Mouse (Mus musculus) neural tube, embryonic 12.5 days (tissue): ENCODE results near the gene Nolc1. TPM values are rescaled to one million over a fixed set of nuclear protein-coding genes. Genes with fewer than 3 reads are reported as not detected.

Experiments used
- ATAC-seq: fragments of 200-750 bp; cut with Nextera tagmentation; 2 replicates; pipeline ENCODE4 v1.8.0; 2017; ENCODE audit warnings: low read depth, mild to moderate bottlenecking, moderate TSS enrichment, moderate library complexity; ENCODE audit not compliant: low FRiP score
- H3K27ac ChIP-seq: fragments of 300-500 bp; sonication (generic); 2 replicates; pipeline ENCODE4 v1.5.1; 2016
- H3K27me3 ChIP-seq: fragments of 300-500 bp; sonication (generic); replicated peaks from 2 replicates; pipeline ENCODE4 v1.6.1; 2016; ENCODE audit warnings: mild to moderate bottlenecking
- H3K36me3 ChIP-seq: fragments of 300-500 bp; sonication (generic); 2 replicates; pipeline ENCODE4 v1.6.1; 2016; ENCODE audit warnings: mild to moderate bottlenecking
- H3K4me1 ChIP-seq: fragments of 300-500 bp; sonication (generic); 2 replicates; pipeline ENCODE4 v1.6.1; 2016
- H3K4me2 ChIP-seq: fragments of 300-500 bp; sonication (generic); replicated peaks from 2 replicates; pipeline ENCODE4 v1.6.1; 2016; ENCODE audit warnings: mild to moderate bottlenecking
- H3K4me3 ChIP-seq: fragments of 300-500 bp; sonication (generic); 2 replicates; pipeline ENCODE4 v1.5.1; 2016
- H3K9ac ChIP-seq: fragments of 300-500 bp; sonication (generic); 2 replicates; pipeline ENCODE4 v1.6.1; 2016; ENCODE audit warnings: mild to moderate bottlenecking
- H3K9me3 ChIP-seq: fragments of 300-500 bp; sonication (generic); 2 replicates; pipeline ENCODE4 v1.6.1; 2016; ENCODE audit warnings: mild to moderate bottlenecking
- WGBS: fragments of 180-500 bp; shearing (Covaris S2); methylation state at CpG from one replicate; pipeline ENCODE4 v1.1.7; 2016; 5-methylcytosine and 5-hydroxymethylcytosine counted together
- polyA plus RNA-seq: library from polyadenylated mRNA; unstranded; fragments of >200 nt; fragmentation: Nextera tagmentation; extraction: Ambion mirVana; gene quantifications from 2 replicates; pipeline ENCODE4 v1.2.1, GENCODE M21; 2016

Nolc1 gene
- polyA plus RNA-seq, 1 experiment from 2014 or later: 94.9 TPM

DNA sequence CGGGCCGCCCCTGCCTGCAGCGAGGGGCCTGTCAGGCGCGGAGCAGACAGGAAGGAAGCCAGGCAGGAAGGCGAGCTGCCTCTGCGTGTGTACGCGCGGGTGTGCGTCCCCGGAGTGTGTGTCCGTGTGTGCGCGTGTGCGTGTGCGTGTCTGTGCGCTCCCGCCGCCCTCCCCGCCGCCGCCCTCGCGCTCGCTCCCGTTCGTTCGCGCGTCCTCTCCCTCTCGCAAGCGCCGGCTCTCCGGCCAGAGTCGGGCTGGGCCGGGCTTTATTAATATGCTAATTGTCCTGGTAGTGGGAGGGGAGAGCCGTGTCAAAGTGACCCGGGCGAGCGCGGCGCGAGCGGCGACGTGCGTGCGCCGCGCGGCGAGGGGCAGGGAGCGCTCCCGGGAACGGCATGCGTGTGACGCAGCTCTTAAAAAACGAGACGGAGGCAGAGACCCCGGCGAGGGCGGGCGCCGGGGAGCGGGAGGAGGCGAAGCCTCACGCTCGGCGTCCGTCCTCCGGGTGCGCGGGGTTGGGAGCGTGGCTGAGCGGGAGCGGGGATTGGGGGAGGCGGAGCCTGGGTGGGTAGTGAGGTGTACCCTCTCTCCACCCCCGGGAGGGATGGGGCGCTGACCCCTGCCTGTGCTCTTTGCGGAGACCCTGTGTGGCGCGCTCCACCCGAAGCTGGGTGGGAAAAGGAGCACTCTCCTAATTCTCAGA is 30.5 kb upstream of the Nolc1 start, which contains the start of gene Ldb1:
Gene Ldb1, minus strand, starts transcription at position 222 of the 703 bp plus-strand sequence.
- Histone ChIP-seq H3K27me3 (no peaks in the 10 kb centered on the region), H3K9ac (peak within 1 kb of the TSS; percentile 97), H3K4me3 (peak within 1 kb of the TSS; percentile 94), H3K9me3 (no peaks in the 10 kb centered on the region), H3K4me1 (peaks cover 49% of the 10 kb centered on the region), H3K4me2 (peak within 1 kb of the TSS; percentile 92), H3K27ac (peak within 1 kb of the TSS; percentile 97), H3K36me3 (no peaks in the 10 kb centered on the region)
- WGBS: under 1% methylated on average over 83 of the region's 84 CpGs
- peak; percentile 51 for ATAC-seq

DNA sequence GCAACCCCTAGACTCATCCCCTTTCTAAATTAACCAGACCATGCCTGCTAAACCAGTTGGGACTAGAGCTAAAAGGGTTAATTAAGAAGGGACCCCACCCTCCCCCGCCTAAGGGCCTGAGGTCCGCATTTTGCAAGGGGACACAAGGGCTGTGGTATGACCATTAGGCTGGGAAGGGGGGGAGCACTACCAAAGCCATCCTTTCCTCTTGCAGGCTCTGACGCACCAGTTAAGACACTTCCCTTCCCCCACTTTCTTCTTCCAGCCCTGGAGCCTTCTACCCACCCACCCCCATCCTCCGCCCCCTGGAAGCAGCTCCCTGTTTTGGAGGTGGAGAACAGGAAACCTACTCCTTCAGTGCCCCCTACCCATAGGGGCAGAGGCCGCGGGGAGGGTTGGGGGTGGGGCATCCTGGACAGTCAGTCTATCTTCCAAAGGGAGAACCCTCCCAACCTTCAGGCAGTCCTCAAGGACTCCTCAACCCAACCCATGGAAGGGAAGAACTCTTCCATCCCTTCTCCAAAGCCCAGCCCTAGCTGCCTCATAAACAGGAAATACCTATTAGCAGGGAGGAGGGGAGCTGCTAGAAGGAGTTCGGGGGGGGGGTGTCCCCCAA is 29.9 kb upstream of the Nolc1 start:
- Histone ChIP-seq H3K4me3 (peak overlapping the region; percentile 94), H3K4me1 (peaks cover 42% of the 10 kb centered on the region), H3K27ac (peak overlapping the region; percentile 97), H3K36me3 (no peaks in the 10 kb centered on the region), H3K27me3 (no peaks in the 10 kb centered on the region), H3K9me3 (no peaks in the 10 kb centered on the region), H3K4me2 (peak overlapping the region; percentile 92), H3K9ac (peak overlapping the region; percentile 97)
- peak; percentile 14; the same call in 1 of the 2 replicates for ATAC-seq
- 1% methylated on average over 7 of the region's 7 CpGs for WGBS

DNA sequence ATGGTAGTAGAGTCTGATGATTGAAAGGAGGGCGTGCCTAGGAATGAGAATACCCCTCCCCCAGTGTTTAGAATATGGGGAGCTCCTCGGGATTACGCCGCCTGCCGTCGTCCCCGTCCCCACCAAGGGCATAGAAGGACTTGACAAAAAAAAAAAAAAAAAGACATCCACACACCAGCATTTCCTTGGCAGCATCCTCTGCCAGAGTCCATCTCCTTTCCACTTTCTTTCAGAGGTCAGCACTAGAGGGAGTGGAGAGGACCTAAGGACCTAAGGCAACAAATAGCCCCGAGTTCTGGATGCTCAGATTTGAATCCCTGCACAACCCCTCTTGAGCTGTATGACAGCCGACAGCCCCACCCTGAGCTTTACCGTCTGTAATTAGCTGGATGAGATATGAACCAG is 29.0 kb upstream of the Nolc1 start:
- Histone ChIP-seq H3K4me3 (no peak overlapping the region), H3K9ac (no peak overlapping the region), H3K36me3 (no peaks in the 10 kb centered on the region), H3K9me3 (no peaks in the 10 kb centered on the region), H3K4me2 (peak overlapping the region; percentile 92; the same call in 1 of the 2 replicates), H3K27me3 (no peaks in the 10 kb centered on the region), H3K4me1 (peaks cover 34% of the 10 kb centered on the region), H3K27ac (no peak overlapping the region)
- WGBS: 9% methylated on average over 10 of the region's 10 CpGs
- no peak for ATAC-seq

DNA sequence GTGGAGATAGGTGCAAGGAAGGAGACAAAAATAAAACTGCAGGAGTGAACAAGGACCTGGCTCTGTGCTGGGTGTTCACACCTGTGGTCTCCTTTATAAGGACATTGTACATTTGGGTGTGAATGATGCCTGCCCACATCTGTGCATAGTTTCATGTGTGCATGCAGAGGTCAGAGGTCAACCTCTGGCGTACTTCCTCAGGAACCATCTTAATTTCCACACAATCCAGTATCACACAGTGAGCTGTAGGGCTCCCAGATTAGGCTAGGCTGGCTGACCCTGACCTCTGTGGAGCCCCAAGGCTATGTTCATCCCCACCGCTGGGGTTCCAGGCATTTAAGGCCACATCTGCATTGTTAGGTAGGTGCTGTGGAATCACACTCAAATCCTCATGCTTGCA is 28.2 kb upstream of the Nolc1 start:
- ATAC-seq: no peak
- Histone ChIP-seq H3K27ac (no peak overlapping the region), H3K9ac (no peak overlapping the region), H3K27me3 (no peaks in the 10 kb centered on the region), H3K4me3 (no peak overlapping the region), H3K4me2 (no peak overlapping the region), H3K9me3 (no peaks in the 10 kb centered on the region), H3K4me1 (peaks cover 28% of the 10 kb centered on the region), H3K36me3 (no peaks in the 10 kb centered on the region)
- 67% methylated on average over 2 of the region's 2 CpGs for WGBS

DNA sequence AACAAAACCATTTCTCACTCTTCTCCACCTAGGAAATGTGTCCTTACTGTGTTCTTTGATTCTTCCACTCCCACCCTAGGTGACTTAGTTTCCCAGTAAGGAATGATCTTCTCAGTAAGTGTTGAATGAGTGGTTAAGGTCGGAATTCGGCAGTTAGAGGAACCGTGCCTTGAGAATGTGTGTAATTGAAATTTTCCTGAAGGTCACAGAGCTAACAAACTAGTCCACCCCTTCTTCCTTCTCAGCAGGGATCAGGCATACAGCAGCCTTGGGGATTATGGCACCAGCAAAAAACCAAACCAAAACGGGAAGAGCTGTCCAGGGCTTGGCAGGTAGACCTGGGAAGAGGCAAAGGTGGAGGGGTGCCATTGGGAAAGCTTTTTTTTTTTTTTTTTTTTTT is 26.5 kb upstream of the Nolc1 start:
- Histone ChIP-seq H3K36me3 (no peaks in the 10 kb centered on the region), H3K4me2 (no peak overlapping the region), H3K4me3 (no peak overlapping the region), H3K4me1 (peaks cover 11% of the 10 kb centered on the region), H3K9ac (no peak overlapping the region), H3K27me3 (no peaks in the 10 kb centered on the region), H3K27ac (no peak overlapping the region), H3K9me3 (no peaks in the 10 kb centered on the region)
- no peak for ATAC-seq
- WGBS: 67% methylated on average over 4 of the region's 4 CpGs

DNA sequence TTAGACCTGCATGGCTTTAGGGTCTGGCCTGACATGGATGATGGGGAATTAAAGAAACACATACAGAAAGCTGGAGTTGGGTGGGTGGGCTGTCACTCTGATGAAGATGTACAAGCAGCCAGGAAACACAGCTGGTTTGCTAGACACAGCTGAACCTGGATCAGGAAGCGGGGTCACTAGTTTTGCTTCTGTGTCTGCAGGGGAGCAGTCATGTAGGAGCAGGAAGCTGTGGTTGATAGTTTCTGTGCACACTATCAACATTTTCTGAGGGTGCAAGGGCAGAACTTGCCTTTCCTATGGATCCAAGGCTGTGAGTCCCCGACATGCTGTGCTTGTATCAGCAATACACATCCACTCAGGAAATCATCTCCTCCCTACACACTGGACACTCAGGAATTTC is 25.2 kb upstream of the Nolc1 start:
- H3K4me2 ChIP-seq: no peak overlapping the region
- no peak overlapping the region for H3K9ac ChIP-seq
- H3K4me1 ChIP-seq: peaks cover 8% of the 10 kb centered on the region
- no peak for ATAC-seq
- H3K27ac ChIP-seq: no peak overlapping the region
- WGBS: 82% methylated on average over 2 of the region's 2 CpGs
- no peaks in the 10 kb centered on the region for H3K9me3 ChIP-seq
- no peaks in the 10 kb centered on the region for H3K36me3 ChIP-seq
- H3K27me3 ChIP-seq: no peaks in the 10 kb centered on the region
- H3K4me3 ChIP-seq: no peak overlapping the region

DNA sequence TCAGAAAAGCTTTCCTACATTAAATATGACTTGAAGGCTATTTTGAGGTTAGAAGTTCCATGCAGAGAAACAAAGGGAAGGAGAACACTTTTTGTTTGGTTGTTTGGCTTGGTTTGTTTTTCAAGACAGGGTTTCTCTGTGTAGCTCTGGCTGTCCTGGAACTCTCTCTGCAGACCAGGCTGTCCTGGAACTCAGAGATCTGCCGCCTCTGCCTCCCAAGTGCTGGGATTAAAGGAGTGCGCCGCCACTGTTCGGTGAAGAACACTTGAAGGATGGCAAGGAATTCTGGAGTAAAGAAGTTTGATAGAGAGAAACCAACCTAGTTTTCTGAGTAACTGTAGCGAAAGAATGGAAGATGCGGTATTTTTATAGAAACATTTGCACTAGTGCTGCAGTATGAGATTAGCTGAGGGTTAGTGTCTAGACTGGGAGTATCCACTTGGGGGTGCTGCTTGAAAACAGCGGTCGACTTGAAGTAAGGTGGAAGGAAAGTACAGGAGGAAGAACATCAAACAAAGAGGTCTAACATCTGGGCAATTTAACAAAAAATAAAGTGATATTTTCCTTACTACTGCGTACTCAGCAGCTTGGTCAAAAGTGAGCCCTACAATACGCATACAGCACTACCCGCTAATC is 19.8 kb upstream of the Nolc1 start:
- Histone ChIP-seq H3K27me3 (no peaks in the 10 kb centered on the region), H3K9ac (no peak overlapping the region), H3K9me3 (no peaks in the 10 kb centered on the region), H3K4me2 (peak overlapping the region; percentile 90), H3K4me1 (peaks cover 14% of the 10 kb centered on the region), H3K27ac (no peak overlapping the region), H3K36me3 (no peaks in the 10 kb centered on the region), H3K4me3 (peak overlapping the region; percentile 85)
- peak; percentile 78 for ATAC-seq
- WGBS: 3% methylated on average over 11 of the region's 11 CpGs

DNA sequence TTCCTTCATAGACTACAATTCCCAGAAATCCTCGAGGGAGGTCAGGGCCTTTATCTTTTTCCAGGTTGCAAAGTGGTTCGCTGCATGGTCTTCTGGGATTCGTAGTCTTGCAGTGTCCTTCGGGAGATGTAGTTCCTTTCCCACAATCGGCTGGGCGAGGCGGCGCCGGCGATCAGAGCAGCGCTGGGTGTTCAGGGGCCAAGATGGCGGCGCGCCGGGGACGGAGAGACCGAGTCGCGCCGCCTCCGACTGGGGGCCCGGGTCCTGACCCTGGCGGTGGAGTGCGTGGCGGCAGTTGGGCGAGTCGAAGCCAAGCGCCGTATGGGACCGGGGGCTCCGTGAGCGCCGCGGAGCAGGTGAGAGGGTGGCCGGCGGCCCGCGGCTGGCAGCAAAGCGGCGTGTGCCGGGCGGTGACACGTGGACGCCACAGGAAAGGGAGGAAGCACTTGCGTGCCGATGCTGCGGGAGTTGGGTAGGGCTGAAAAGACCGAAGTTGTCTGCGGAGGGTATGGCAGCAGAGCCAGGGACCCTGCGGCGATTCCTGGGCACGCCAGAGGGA is 19.2 kb upstream of the Nolc1 start:
- Histone ChIP-seq H3K27me3 (no peaks in the 10 kb centered on the region), H3K4me3 (peak overlapping the region; percentile 85), H3K4me1 (peaks cover 14% of the 10 kb centered on the region), H3K27ac (peak overlapping the region; percentile 32; the same call in 1 of the 2 replicates), H3K9ac (peak overlapping the region; percentile 80), H3K4me2 (peak overlapping the region; percentile 90), H3K36me3 (no peaks in the 10 kb centered on the region), H3K9me3 (no peaks in the 10 kb centered on the region)
- under 1% methylated on average over 52 of the region's 52 CpGs for WGBS
- peak; percentile 97 for ATAC-seq

DNA sequence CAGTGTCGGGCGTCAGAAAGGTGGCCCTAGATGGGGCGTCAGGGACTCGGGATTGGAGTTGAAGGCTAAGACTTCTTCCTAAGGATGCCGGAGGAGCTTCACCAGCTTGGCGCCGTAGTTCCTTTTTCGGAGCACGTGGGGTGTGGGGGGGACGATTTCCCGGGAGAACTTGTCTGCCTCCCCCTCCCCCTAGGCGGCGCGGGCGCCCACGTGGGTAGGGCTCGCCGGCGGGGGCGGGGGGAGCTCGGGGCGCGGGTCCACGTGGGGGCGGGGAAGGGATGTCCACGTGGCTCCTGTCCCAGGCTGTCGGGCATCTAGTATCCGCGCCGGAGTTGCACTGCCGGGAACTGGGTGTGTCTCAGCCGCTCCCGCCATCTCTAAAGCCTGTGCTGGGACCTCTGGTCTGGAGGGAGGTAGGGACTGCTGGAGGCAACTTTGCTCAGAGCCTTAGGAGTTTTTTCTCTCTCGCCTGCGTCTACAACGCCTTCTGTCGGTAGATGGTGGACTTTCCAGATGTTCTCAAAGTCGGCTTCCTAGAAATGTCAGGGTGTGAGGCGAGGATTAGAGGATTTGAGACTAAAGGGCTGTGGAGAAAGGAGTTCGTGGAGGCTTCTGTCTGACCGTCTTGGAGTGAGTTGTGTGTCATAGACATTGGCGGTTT is 18.6 kb upstream of the Nolc1 start:
- H3K36me3 ChIP-seq: peaks cover 5% of the 10 kb centered on the region
- H3K9me3 ChIP-seq: no peaks in the 10 kb centered on the region
- peak overlapping the region; percentile 85 for H3K4me3 ChIP-seq
- peak overlapping the region; percentile 90 for H3K4me2 ChIP-seq
- H3K4me1 ChIP-seq: peaks cover 14% of the 10 kb centered on the region
- under 1% methylated on average over 42 of the region's 42 CpGs for WGBS
- peak; percentile 76 for ATAC-seq
- peak overlapping the region; percentile 32 for H3K27ac ChIP-seq
- H3K27me3 ChIP-seq: no peaks in the 10 kb centered on the region
- peak overlapping the region; percentile 80 for H3K9ac ChIP-seq

DNA sequence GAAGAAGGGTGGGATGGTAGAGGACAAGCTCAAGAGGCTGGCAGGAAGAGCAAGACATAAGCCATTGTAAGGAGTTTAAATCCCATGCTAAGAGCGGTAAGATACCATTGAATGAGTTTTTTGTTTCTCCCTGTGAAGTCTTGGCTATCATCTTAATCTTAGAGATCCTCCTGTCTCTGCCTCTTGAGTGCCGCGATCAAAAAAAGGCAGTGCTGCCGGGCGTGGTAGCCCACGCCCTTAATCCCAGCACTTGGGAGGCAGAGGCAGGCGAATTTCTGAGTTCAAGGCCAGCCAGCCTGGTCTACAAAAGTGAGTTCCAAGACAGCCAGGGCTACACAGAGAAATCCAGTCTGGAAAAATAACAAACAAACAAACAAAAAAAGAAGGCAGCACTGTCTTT is 17.2 kb upstream of the Nolc1 start:
- ATAC-seq: no peak
- 96% methylated on average over 7 of the region's 7 CpGs for WGBS
- H3K4me3 ChIP-seq: no peak overlapping the region
- no peaks in the 10 kb centered on the region for H3K9me3 ChIP-seq
- H3K9ac ChIP-seq: no peak overlapping the region
- H3K4me1 ChIP-seq: peaks cover 14% of the 10 kb centered on the region
- no peak overlapping the region for H3K27ac ChIP-seq
- no peak overlapping the region for H3K4me2 ChIP-seq
- no peaks in the 10 kb centered on the region for H3K27me3 ChIP-seq
- H3K36me3 ChIP-seq: peaks cover 19% of the 10 kb centered on the region

DNA sequence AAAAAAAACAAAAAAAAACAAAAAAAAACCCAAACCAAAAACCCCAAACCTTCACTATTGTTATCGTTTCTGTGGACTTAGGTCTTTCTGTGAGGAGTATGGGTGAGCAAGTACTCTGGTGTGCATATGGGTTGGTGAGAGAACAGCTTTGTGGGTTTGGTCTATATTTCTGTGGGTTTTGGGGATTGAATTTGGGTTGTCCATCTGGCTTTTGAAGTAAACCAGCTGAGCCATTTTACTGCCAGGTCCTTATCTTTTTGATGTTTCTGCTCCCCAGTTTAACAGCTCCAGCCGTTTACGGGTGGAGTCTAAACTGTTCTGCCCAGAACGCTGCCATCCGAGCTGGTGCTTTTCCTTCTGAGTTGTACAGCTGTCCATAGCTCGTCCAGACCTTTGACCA is 14.8 kb upstream of the Nolc1 start:
- H3K27me3 ChIP-seq: no peaks in the 10 kb centered on the region
- H3K4me2 ChIP-seq: no peak overlapping the region
- H3K4me1 ChIP-seq: peaks cover 14% of the 10 kb centered on the region
- 77% methylated on average over 6 of the region's 6 CpGs for WGBS
- no peak overlapping the region for H3K27ac ChIP-seq
- peaks cover 43% of the 10 kb centered on the region for H3K36me3 ChIP-seq
- H3K9ac ChIP-seq: no peak overlapping the region
- H3K9me3 ChIP-seq: no peaks in the 10 kb centered on the region
- ATAC-seq: no peak
- H3K4me3 ChIP-seq: no peak overlapping the region

DNA sequence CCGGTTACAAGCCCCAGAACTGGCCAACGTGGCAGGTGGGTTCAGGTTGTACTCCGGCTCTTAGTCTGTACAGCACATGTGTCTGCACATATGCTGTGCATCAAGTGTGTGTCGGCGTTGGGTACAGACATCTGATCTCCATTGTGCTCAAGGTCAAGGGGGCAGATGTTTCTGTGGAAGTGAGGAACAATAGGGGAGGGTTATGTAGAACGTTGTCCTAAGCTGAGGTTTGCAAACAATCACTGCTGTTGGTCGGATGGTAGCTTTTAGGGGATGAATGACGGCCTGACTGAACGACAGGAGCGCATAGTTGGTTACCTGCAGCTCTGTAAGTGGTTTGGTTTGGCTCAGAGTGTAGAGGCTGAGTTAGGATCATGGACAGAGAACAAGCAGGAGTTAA is 7.6 kb upstream of the Nolc1 start:
- no peak overlapping the region for H3K9ac ChIP-seq
- H3K36me3 ChIP-seq: peaks cover 89% of the 10 kb centered on the region
- no peaks in the 10 kb centered on the region for H3K4me1 ChIP-seq
- H3K4me3 ChIP-seq: no peak overlapping the region
- WGBS: 82% methylated on average over 10 of the region's 10 CpGs
- ATAC-seq: no peak
- no peaks in the 10 kb centered on the region for H3K27me3 ChIP-seq
- no peak overlapping the region for H3K4me2 ChIP-seq
- H3K27ac ChIP-seq: no peak overlapping the region
- no peaks in the 10 kb centered on the region for H3K9me3 ChIP-seq
